Mouse (Mus musculus): ENCODE measurements around the gene Vmn2r7. TPM values are rescaled to one million over a fixed set of nuclear protein-coding genes. Genes with fewer than 3 reads are reported as not detected.

The Vmn2r7 gene
- polyA plus RNA-seq (2012; rRNA removed; ENCODE audit: low replicate concordance): not detected in 2 replicates

GRCm38 (mm10) chr3:64844665-64845064 is at the start of gene Vmn2r7:
Vmn2r7 (minus strand) TSS chr3:64844765.

All from subcutaneous adipose tissue, adult 2 months (tissue).